Mouse (Mus musculus) intestine, postnatal 0 days (tissue): ENCODE results near the gene Pdzd8. TPM values are rescaled to one million over a fixed set of nuclear protein-coding genes. Genes with fewer than 3 reads are reported as not detected.

Experiments
- ATAC-seq: fragments of 200-750 bp; cut with Nextera tagmentation; 2 replicates; pipeline ENCODE4 v1.8.0; 2017; ENCODE audit warnings: mild to moderate bottlenecking, moderate TSS enrichment, moderate library complexity
- H3K27ac ChIP-seq: fragments of 300-500 bp; sonication (generic); 2 replicates; pipeline ENCODE4 v1.5.1; 2014; ENCODE audit warnings: mild to moderate bottlenecking, low read depth, low read length, moderate library complexity
- H3K27me3 ChIP-seq: fragments of 300-500 bp; sonication (generic); replicated peaks from 2 replicates; pipeline ENCODE4 v1.6.1; 2014; ENCODE audit warnings: low read length, mixed read lengths; ENCODE audit not compliant: control insufficient read depth, insufficient read depth
- H3K36me3 ChIP-seq: fragments of 300-500 bp; sonication (generic); 2 replicates; pipeline ENCODE4 v1.6.1; 2014; ENCODE audit warnings: mild to moderate bottlenecking, moderate library complexity; ENCODE audit not compliant: control insufficient read depth, insufficient read depth
- H3K4me1 ChIP-seq: fragments of 300-500 bp; sonication (generic); replicated peaks from 2 replicates; pipeline ENCODE4 v1.6.1; 2014; ENCODE audit warnings: antibody characterized with exemption, low read length, mixed read lengths; ENCODE audit not compliant: control insufficient read depth, insufficient read depth
- H3K4me2 ChIP-seq: fragments of 300-500 bp; sonication (generic); replicated peaks from 2 replicates; pipeline ENCODE4 v1.6.1; 2014; ENCODE audit warnings: low read depth, mild to moderate bottlenecking, moderate library complexity
- H3K4me3 ChIP-seq: fragments of 300-500 bp; sonication (generic); 2 replicates; pipeline ENCODE4 v1.5.1; 2014; ENCODE audit warnings: low read depth, low read length
- H3K9ac ChIP-seq: fragments of 300-500 bp; sonication (generic); 2 replicates; pipeline ENCODE4 v1.6.1; 2014; ENCODE audit warnings: mild to moderate bottlenecking, low read depth, low read length
- H3K9me3 ChIP-seq: fragments of 300-500 bp; sonication (generic); 2 replicates; pipeline ENCODE4 v1.6.1; 2016; ENCODE audit warnings: mixed run types; ENCODE audit not compliant: control insufficient read depth
- CTCF ChIP-seq: sonication (generic); IDR thresholded peaks from 2 replicates; pipeline ENCODE4 v1.5.1; 2016; ENCODE audit warnings: low read depth, mild to moderate bottlenecking, control low read depth, antibody characterized with exemption, moderate library complexity
- WGBS: fragments of 180-500 bp; shearing (Covaris S2); extraction: QIAGEN DNeasy Blood & Tissue Kit; methylation state at CpG from one replicate; pipeline ENCODE4 v1.1.7; 2014; 5-methylcytosine and 5-hydroxymethylcytosine counted together
- polyA plus RNA-seq: library from polyadenylated mRNA; unstranded; fragments of >200 nt; fragmentation: Nextera tagmentation; extraction: Ambion mirVana; gene quantifications from 2 replicates; pipeline ENCODE4 v1.2.1, GENCODE M21; 2015

Pdzd8 gene
- polyA plus RNA-seq, 1 experiment from 2014 or later: 6.1 TPM

DNA sequence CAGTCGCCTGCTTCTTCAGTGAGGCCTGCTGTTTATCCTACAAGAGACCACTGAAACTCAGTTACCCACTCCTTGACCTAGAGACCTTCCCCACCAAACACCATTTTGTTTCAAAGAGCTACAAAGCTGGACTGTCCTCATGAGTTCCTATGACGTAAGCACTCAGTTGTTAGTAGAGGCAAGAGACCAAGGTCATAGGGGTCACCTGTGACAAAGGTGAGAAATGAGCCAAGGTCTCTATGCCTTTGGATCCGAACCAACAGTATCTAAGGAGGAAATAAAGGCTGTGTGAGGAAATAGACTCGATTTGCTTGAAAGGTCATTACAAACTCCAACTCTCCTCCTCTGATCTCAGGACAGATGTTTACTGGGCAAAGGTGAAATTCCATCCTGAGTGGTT lies 25.4 kb upstream of the Pdzd8 start:
- Histone ChIP-seq H3K36me3 (no peaks in the 10 kb centered on the region), H3K4me3 (no peak overlapping the region), H3K9ac (no peak overlapping the region), H3K27ac (no peak overlapping the region), H3K4me1 (no peaks in the 10 kb centered on the region; the same call in 1 of the 2 replicates), H3K4me2 (no peak overlapping the region), H3K27me3 (no peaks in the 10 kb centered on the region), H3K9me3 (no peaks in the 10 kb centered on the region)
- ATAC-seq: no peak
- TF ChIP-seq CTCF: no peak
- WGBS: 49% methylated on average over 4 of the region's 4 CpGs

- Histone ChIP-seq H3K4me1 (no peaks in the 10 kb centered on the region; the same call in 1 of the 2 replicates), H3K4me3 (no peak overlapping the region), H3K9me3 (no peaks in the 10 kb centered on the region), H3K4me2 (no peak overlapping the region), H3K9ac (no peak overlapping the region), H3K36me3 (no peaks in the 10 kb centered on the region), H3K27me3 (no peaks in the 10 kb centered on the region), H3K27ac (peak overlapping the region; percentile 66)
- peak; percentile 85 for ATAC-seq
- TF ChIP-seq CTCF: no peak
- WGBS: 45% methylated on average over 4 of the region's 4 CpGs
Observed at GRCm38 (mm10) chr19:59367892-59368291, 22.3 kb upstream of the Pdzd8 start.

DNA sequence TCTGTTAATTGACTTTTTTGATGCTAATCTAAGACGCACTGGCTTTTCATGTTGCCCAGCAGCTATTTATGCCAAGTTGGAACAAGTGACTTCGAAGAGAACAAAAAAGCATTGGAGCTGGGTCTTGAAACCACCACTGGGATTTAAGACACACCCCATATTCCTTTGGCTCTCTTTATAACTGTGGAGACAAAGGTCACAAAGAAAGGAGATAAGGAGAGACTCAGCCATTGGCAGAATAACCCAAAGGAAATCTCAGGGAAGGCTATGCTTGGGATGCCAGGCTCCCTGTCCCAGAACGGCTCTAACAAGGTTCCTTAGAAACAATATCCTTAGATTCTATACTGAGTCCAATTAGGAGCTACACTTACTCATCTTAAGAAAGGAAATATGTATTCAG lies 21.1 kb upstream of the Pdzd8 start:
- Histone ChIP-seq H3K4me3 (no peak overlapping the region), H3K27me3 (no peaks in the 10 kb centered on the region), H3K4me1 (no peaks in the 10 kb centered on the region; the same call in 1 of the 2 replicates), H3K9ac (no peak overlapping the region), H3K27ac (peak overlapping the region; percentile 66; the same call in 1 of the 2 replicates), H3K9me3 (no peaks in the 10 kb centered on the region), H3K36me3 (no peaks in the 10 kb centered on the region), H3K4me2 (no peak overlapping the region)
- 37% methylated on average over 3 of the region's 3 CpGs for WGBS
- ATAC-seq: peak; percentile 85
- no peak for TF ChIP-seq CTCF

DNA sequence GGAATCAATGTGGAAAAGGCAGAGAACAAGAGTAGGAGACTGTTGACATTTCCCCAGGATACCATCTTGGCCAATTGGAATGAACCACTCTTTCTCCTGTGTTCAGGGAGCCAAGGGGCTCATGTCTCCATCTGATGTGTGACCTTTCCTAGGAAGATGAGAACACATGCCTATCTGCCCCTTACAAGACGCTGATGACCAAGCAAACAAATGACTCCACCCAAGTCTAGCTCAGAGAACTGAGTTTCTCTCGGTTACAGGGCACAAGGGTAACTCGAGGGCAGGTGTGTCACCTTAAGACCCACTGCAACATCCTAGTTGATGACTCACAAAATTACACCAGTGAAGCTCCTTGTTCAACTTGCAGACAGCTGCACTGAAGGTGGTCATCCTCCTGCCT lies 18.1 kb upstream of the Pdzd8 start:
- no peak for TF ChIP-seq CTCF
- no peak overlapping the region for H3K4me3 ChIP-seq
- no peak for ATAC-seq
- no peaks in the 10 kb centered on the region for H3K36me3 ChIP-seq
- no peak overlapping the region for H3K9ac ChIP-seq
- no peaks in the 10 kb centered on the region; the same call in 1 of the 2 replicates for H3K4me1 ChIP-seq
- no peak overlapping the region for H3K27ac ChIP-seq
- 75% methylated on average over 3 of the region's 3 CpGs for WGBS
- H3K4me2 ChIP-seq: no peak overlapping the region
- no peaks in the 10 kb centered on the region for H3K27me3 ChIP-seq
- no peaks in the 10 kb centered on the region for H3K9me3 ChIP-seq

- no peaks in the 10 kb centered on the region; the same call in 1 of the 2 replicates for H3K4me1 ChIP-seq
- no peaks in the 10 kb centered on the region for H3K36me3 ChIP-seq
- no peaks in the 10 kb centered on the region for H3K9me3 ChIP-seq
- no peak for ATAC-seq
- no peak overlapping the region for H3K4me2 ChIP-seq
- no peak for TF ChIP-seq CTCF
- H3K27me3 ChIP-seq: no peaks in the 10 kb centered on the region
- WGBS: 77% methylated on average over 6 of the region's 6 CpGs
- H3K27ac ChIP-seq: no peak overlapping the region
- no peak overlapping the region for H3K4me3 ChIP-seq
- no peak overlapping the region for H3K9ac ChIP-seq
Observed at GRCm38 (mm10) chr19:59362646-59363045, 17.1 kb upstream of the Pdzd8 start.

- 41% methylated on average over 2 of the region's 2 CpGs for WGBS
- no peak overlapping the region for H3K9ac ChIP-seq
- H3K36me3 ChIP-seq: no peaks in the 10 kb centered on the region
- no peaks in the 10 kb centered on the region for H3K9me3 ChIP-seq
- no peak for TF ChIP-seq CTCF
- H3K4me3 ChIP-seq: no peak overlapping the region
- no peaks in the 10 kb centered on the region for H3K27me3 ChIP-seq
- H3K27ac ChIP-seq: no peak overlapping the region
- no peak overlapping the region for H3K4me2 ChIP-seq
- no peak for ATAC-seq
- no peaks in the 10 kb centered on the region for H3K4me1 ChIP-seq
Observed at GRCm38 (mm10) chr19:59360486-59360896, 14.9 kb upstream of the Pdzd8 start.

DNA sequence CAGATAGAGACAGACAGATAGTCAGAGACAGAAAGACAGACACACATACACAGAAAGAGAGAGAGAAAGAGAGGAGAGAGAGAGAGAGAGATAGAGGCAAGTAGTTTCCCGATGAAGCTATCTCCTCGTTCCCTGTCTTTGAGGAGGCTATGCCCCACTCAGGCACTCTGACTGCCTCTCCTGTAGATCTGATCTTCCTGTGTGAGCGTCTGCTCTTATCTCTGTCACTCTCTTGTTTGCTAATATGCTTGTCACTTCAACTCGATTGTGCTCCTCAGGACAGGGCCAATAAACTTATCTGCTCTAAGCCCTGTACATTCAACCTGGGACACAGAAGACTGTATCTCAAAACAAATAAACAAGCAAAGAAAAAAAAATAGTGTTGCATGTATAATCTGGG lies 13.6 kb upstream of the Pdzd8 start:
- no peak for TF ChIP-seq CTCF
- Histone ChIP-seq H3K9ac (no peak overlapping the region), H3K27ac (no peak overlapping the region), H3K9me3 (no peaks in the 10 kb centered on the region), H3K4me1 (no peaks in the 10 kb centered on the region), H3K27me3 (no peaks in the 10 kb centered on the region), H3K4me3 (no peak overlapping the region), H3K36me3 (no peaks in the 10 kb centered on the region), H3K4me2 (no peak overlapping the region)
- 18% methylated on average over 4 of the region's 4 CpGs for WGBS
- ATAC-seq: no peak
